Mouse (Mus musculus): Measurements from ENCODE around the gene Tfb2m. TPM values are rescaled to one million over a fixed set of nuclear protein-coding genes. Genes with fewer than 3 reads are reported as not detected.
A peak's percentile ranks its signal among the peaks of the same experiment; 100 is the strongest.

The Tfb2m gene
- total and polyA plus RNA-seq, 3 experiments: 9.0 to 51.9 (median 39.8) TPM

DNA sequence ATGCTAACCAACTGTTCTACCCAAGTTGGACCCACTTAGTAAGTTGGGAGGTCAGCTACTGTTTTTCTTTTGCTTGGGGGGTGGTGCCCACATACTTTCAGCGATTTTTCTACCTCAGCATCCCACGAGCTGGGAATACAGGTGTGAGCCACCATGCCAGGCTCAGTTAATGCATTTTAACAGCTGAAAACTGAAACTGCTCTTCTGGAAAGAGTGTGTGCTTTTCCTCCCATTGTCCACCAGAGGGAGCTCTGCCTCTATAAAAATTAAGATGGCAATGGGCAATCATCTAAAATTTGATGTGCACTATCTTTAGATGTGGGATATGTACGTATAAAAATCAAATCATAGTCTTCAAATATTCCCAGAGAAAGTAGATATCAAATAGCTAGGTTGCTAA lies 43.5 kb downstream of the Tfb2m start:
- no peak overlapping the region for H3K4me3 ChIP-seq (ENCODE audit: low read depth, low read length)
- DNase-seq (ENCODE audit: low spot score): peak; percentile 20
- H3K4me1 ChIP-seq (ENCODE audit: insufficient read depth, low read depth, low read length): peaks cover 14% of the 10 kb centered on the region
- peak; percentile 62 for TF ChIP-seq CTCF (IDR thresholded peaks at IDR 0.05; ENCODE audit: low read depth, low read length)
- no peak for TF ChIP-seq POLR2AphosphoS5 (IDR thresholded peaks at IDR 0.05; ENCODE audit: insufficient replicate concordance, low read depth, low read length)
- TF ChIP-seq GATA1 (IDR thresholded peaks at IDR 0.05; ENCODE audit: borderline replicate concordance, low read length): no peak
- no peaks in the 10 kb centered on the region for H3K27me3 ChIP-seq (ENCODE audit: insufficient read depth, low read length)
- no peaks in the 10 kb centered on the region for H3K9me3 ChIP-seq (replicated peaks)
- ATAC-seq (ENCODE audit: extremely low read depth, insufficient number of reproducible peaks, low FRiP score, poor library complexity, severe bottlenecking): no peak
- H3K36me3 ChIP-seq (replicated peaks): peaks cover 42% of the 10 kb centered on the region

DNA sequence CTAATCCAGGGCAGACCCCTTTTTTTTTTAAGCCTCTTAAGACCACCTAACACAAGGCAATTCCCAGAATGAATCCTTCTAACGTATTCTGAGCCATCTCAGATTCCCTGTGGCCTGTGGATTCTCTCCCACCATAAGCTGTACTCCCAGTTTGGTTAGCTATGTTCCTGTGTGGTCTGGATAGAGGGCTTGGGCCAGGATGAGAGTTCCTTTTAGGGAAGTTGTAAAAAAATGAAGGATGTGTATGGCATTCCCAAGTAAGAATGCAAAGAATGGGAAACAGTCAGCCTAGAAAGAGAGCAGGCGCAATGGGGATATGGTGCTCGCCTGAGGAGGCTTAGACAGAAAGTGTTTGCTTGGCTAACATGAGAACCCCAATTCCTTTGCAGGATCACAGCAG lies 46.8 kb downstream of the Tfb2m start:
- Histone ChIP-seq H3K4me1 (ENCODE audit: insufficient read depth, low read depth, low read length) (peaks cover 13% of the 10 kb centered on the region), H3K4me3 (ENCODE audit: low read depth, low read length) (no peak overlapping the region), H3K27me3 (ENCODE audit: insufficient read depth, low read length) (no peaks in the 10 kb centered on the region), H3K36me3 (replicated peaks) (peaks cover 37% of the 10 kb centered on the region), H3K9me3 (replicated peaks) (no peaks in the 10 kb centered on the region)
- ATAC-seq (ENCODE audit: extremely low read depth, insufficient number of reproducible peaks, low FRiP score, poor library complexity, severe bottlenecking) (no peak), DNase-seq (ENCODE audit: low spot score) (no peak)
- TF ChIP-seq TAL1 (conservative IDR thresholded peaks at IDR 0.05; ENCODE audit: low read depth, low read length): no peak
- no peak for TF ChIP-seq POLR2AphosphoS5 (IDR thresholded peaks at IDR 0.05; ENCODE audit: insufficient replicate concordance, low read depth, low read length)
- TF ChIP-seq GATA1 (IDR thresholded peaks at IDR 0.05; ENCODE audit: borderline replicate concordance, low read length): no peak
- TF ChIP-seq GATA2 (IDR thresholded peaks at IDR 0.05; ENCODE audit: borderline replicate concordance, low read depth, low read length): no peak
- TF ChIP-seq CTCF (IDR thresholded peaks at IDR 0.05; ENCODE audit: low read depth, low read length): no peak

DNA sequence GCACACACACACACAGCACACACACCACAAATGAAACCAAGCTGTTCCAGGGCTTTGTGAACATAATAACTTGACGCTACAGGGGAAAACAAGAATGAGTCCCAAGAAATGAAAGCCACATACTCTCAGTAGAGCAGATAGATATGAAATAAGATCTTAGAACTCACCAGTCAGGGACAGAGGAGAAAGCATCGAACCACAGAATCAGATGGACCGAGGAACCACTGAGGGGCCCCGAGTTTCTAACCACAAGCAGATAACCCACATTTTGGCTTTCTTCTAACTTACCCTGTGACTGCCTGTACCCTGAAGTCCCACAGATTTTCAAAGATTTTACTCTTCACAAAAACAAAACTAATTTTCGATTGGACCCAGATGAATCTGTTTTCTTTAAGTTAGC lies 53.2 kb downstream of the Tfb2m start:
- H3K36me3 ChIP-seq (replicated peaks): peaks cover 18% of the 10 kb centered on the region
- no peak for DNase-seq (ENCODE audit: low spot score)
- peaks cover 25% of the 10 kb centered on the region for H3K4me1 ChIP-seq (ENCODE audit: insufficient read depth, low read depth, low read length)
- peak; percentile 34 for ATAC-seq (ENCODE audit: extremely low read depth, insufficient number of reproducible peaks, low FRiP score, poor library complexity, severe bottlenecking)
- H3K27me3 ChIP-seq (ENCODE audit: insufficient read depth, low read length): no peaks in the 10 kb centered on the region
- no peak for TF ChIP-seq GATA1 (IDR thresholded peaks at IDR 0.05; ENCODE audit: borderline replicate concordance, low read length)
- TF ChIP-seq GATA2 (IDR thresholded peaks at IDR 0.05; ENCODE audit: borderline replicate concordance, low read depth, low read length): no peak
- TF ChIP-seq POLR2AphosphoS5 (IDR thresholded peaks at IDR 0.05; ENCODE audit: insufficient replicate concordance, low read depth, low read length): no peak
- TF ChIP-seq TAL1 (conservative IDR thresholded peaks at IDR 0.05; ENCODE audit: low read depth, low read length): no peak
- TF ChIP-seq CTCF (IDR thresholded peaks at IDR 0.05; ENCODE audit: low read depth, low read length): no peak
- H3K9me3 ChIP-seq (replicated peaks): peaks cover 4% of the 10 kb centered on the region
- H3K4me3 ChIP-seq (ENCODE audit: low read depth, low read length): peak overlapping the region; percentile 22; the same call in 1 of the 2 replicates

DNA sequence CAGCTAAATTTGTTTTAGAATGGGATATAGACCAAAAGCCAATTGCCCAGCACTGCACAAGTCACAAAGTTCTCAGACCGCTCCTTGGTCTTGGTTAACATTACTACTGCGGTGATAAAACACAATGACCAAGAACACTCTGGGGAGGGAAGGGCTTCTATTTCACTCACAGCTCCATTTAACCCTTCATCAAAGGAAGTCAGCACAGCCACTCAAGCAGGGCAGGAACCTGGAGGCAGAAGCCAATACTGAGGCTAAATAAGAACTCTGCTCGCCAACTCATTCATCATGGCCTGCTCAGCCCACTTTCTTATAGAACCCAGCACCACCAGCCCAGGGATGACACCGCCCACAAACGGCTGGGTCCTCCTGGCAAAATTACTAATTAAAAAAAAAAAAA lies 57.5 kb downstream of the Tfb2m start:
- ATAC-seq (ENCODE audit: extremely low read depth, insufficient number of reproducible peaks, low FRiP score, poor library complexity, severe bottlenecking) (no peak), DNase-seq (ENCODE audit: low spot score) (no peak)
- no peaks in the 10 kb centered on the region for H3K27me3 ChIP-seq (ENCODE audit: insufficient read depth, low read length)
- peaks cover 4% of the 10 kb centered on the region for H3K9me3 ChIP-seq (replicated peaks)
- TF ChIP-seq GATA2 (IDR thresholded peaks at IDR 0.05; ENCODE audit: borderline replicate concordance, low read depth, low read length) (no peak), TAL1 (conservative IDR thresholded peaks at IDR 0.05; ENCODE audit: low read depth, low read length) (no peak), POLR2AphosphoS5 (IDR thresholded peaks at IDR 0.05; ENCODE audit: insufficient replicate concordance, low read depth, low read length) (no peak), GATA1 (IDR thresholded peaks at IDR 0.05; ENCODE audit: borderline replicate concordance, low read length) (no peak), CTCF (IDR thresholded peaks at IDR 0.05; ENCODE audit: low read depth, low read length) (no peak)
- H3K4me1 ChIP-seq (ENCODE audit: insufficient read depth, low read depth, low read length): peaks cover 29% of the 10 kb centered on the region
- H3K36me3 ChIP-seq (replicated peaks): peaks cover 13% of the 10 kb centered on the region
- H3K4me3 ChIP-seq (ENCODE audit: low read depth, low read length): no peak overlapping the region

DNA sequence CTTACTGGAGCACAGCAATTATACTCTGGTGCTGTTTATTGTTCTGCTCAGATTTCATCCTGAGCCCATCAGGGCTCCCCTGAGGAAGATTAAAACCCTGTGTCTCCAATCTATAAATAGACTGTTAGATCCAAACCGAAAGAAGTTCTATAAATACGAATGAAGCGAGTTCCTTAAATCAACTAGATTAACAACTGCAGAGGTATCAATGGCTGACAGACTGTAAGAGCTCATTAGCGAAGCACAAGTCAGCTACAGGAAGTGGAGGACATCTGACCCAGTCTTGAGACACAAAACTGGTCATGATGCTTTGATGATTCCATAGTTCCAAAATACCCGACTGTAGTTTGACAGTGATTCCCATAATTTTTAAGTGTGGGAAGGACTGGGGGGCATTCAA lies 58.1 kb downstream of the Tfb2m start:
- Histone ChIP-seq H3K9me3 (replicated peaks) (peaks cover 4% of the 10 kb centered on the region), H3K4me3 (ENCODE audit: low read depth, low read length) (no peak overlapping the region), H3K36me3 (replicated peaks) (peaks cover 13% of the 10 kb centered on the region), H3K27me3 (ENCODE audit: insufficient read depth, low read length) (no peaks in the 10 kb centered on the region), H3K4me1 (ENCODE audit: insufficient read depth, low read depth, low read length) (peaks cover 24% of the 10 kb centered on the region)
- DNase-seq (ENCODE audit: low spot score) (no peak), ATAC-seq (ENCODE audit: extremely low read depth, insufficient number of reproducible peaks, low FRiP score, poor library complexity, severe bottlenecking) (no peak)
- TF ChIP-seq TAL1 (conservative IDR thresholded peaks at IDR 0.05; ENCODE audit: low read depth, low read length) (no peak), CTCF (IDR thresholded peaks at IDR 0.05; ENCODE audit: low read depth, low read length) (no peak), POLR2AphosphoS5 (IDR thresholded peaks at IDR 0.05; ENCODE audit: insufficient replicate concordance, low read depth, low read length) (no peak), GATA2 (IDR thresholded peaks at IDR 0.05; ENCODE audit: borderline replicate concordance, low read depth, low read length) (no peak)

DNA sequence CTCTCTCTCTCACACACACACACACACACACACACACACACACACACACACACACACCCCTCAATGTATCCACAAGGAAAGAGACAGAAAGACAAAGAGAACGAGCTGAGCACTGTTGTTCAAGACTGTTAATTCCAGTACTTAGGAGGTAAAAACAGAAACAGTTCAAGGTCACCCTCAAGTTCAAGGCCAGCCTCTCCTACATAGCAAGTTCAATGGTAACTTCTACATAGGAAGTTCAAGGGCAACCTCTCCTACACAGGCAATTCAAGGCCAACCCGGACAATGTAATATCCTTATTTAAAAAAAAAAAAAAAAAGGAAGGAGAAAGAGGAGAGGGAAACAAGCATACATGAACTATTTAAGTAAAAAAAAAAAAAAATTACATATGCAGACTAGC lies 58.8 kb downstream of the Tfb2m start:
- Histone ChIP-seq H3K27me3 (ENCODE audit: insufficient read depth, low read length) (no peaks in the 10 kb centered on the region), H3K4me3 (ENCODE audit: low read depth, low read length) (no peak overlapping the region), H3K9me3 (replicated peaks) (peaks cover 4% of the 10 kb centered on the region), H3K36me3 (replicated peaks) (peaks cover 11% of the 10 kb centered on the region), H3K4me1 (ENCODE audit: insufficient read depth, low read depth, low read length) (peaks cover 16% of the 10 kb centered on the region)
- TF ChIP-seq GATA2 (IDR thresholded peaks at IDR 0.05; ENCODE audit: borderline replicate concordance, low read depth, low read length) (no peak), GATA1 (IDR thresholded peaks at IDR 0.05; ENCODE audit: borderline replicate concordance, low read length) (no peak), CTCF (IDR thresholded peaks at IDR 0.05; ENCODE audit: low read depth, low read length) (no peak), POLR2AphosphoS5 (IDR thresholded peaks at IDR 0.05; ENCODE audit: insufficient replicate concordance, low read depth, low read length) (no peak), TAL1 (conservative IDR thresholded peaks at IDR 0.05; ENCODE audit: low read depth, low read length) (no peak)
- no peak for ATAC-seq (ENCODE audit: extremely low read depth, insufficient number of reproducible peaks, low FRiP score, poor library complexity, severe bottlenecking)
- no peak for DNase-seq (ENCODE audit: low spot score)
